Mouse (Mus musculus) myocyte (in vitro differentiated cells): Measurements from ENCODE around the gene B3gnt8. TPM values are rescaled to one million over a fixed set of nuclear protein-coding genes. Genes with fewer than 3 reads are reported as not detected.

Experiments used
- H3K27me3 ChIP-seq: one replicate; pipeline ENCODE4 v1.6.1; 2011; ENCODE audit not compliant: control insufficient read depth, insufficient read depth, insufficient read length
- H3K36me3 ChIP-seq: one replicate; pipeline ENCODE4 v1.6.1; 2011; ENCODE audit not compliant: control insufficient read depth, insufficient read depth
- H3K4me2 ChIP-seq: one replicate; pipeline ENCODE4 v1.6.1; 2011; ENCODE audit warnings: low read depth, control low read depth
- H3K4me3 ChIP-seq: one replicate; pipeline ENCODE4 v1.5.1; 2011; ENCODE audit warnings: mild to moderate bottlenecking, control low read depth, moderate library complexity
- H3K79me2 ChIP-seq: one replicate; pipeline ENCODE4 v1.6.1; 2011; ENCODE audit not compliant: control insufficient read depth, insufficient read depth
- H3ac ChIP-seq: one replicate; pipeline ENCODE4 v1.6.1; 2011; ENCODE audit not compliant: control insufficient read depth, insufficient read length
- CEBPB ChIP-seq: IDR thresholded peaks from 2 replicates; pipeline ENCODE4 v1.6.1; 2011; ENCODE audit warnings: mild to moderate bottlenecking, moderate library complexity; ENCODE audit not compliant: poor library complexity, insufficient read depth, severe bottlenecking
- E2F4 ChIP-seq: IDR thresholded peaks from one replicate; pipeline ENCODE4 v1.6.1; 2011; ENCODE audit warnings: mild to moderate bottlenecking, control low read depth, moderate library complexity; ENCODE audit not compliant: insufficient read depth
- MAX ChIP-seq: IDR thresholded peaks from one replicate; pipeline ENCODE4 v1.6.1; 2011; ENCODE audit warnings: low read depth, mild to moderate bottlenecking, control low read depth
- MYOD1 ChIP-seq, 3 experiments: IDR thresholded peaks; one replicate each; pipeline ENCODE4 v1.6.1; 2011; ENCODE audit warnings: control low read depth in 2 of 3, low read depth in 2 of 3, mild to moderate bottlenecking in 2 of 3, moderate library complexity in 1 of 3; ENCODE audit not compliant: insufficient read length in 2 of 3, control insufficient read depth in 1 of 3
- MYOG ChIP-seq, 3 experiments: IDR thresholded peaks; one replicate each; pipeline ENCODE4 v1.6.1; 2011; ENCODE audit warnings: control low read depth in 2 of 3, low read depth in 2 of 3, mild to moderate bottlenecking in 2 of 3; ENCODE audit not compliant: insufficient read length in 2 of 3, control insufficient read depth in 1 of 3, insufficient read depth in 1 of 3
- POLR2A ChIP-seq: IDR thresholded peaks from one replicate; pipeline ENCODE4 v1.6.1; 2011; ENCODE audit warnings: low read depth, mild to moderate bottlenecking, control low read depth, moderate library complexity; ENCODE audit not compliant: insufficient read length
- POLR2AphosphoS2 ChIP-seq: IDR thresholded peaks from one replicate; pipeline ENCODE4 v1.6.1; 2011; ENCODE audit warnings: low read depth, control low read depth; ENCODE audit not compliant: insufficient read length
- REST ChIP-seq: IDR thresholded peaks from one replicate; pipeline ENCODE4 v1.6.1; 2011; ENCODE audit warnings: mild to moderate bottlenecking, control low read depth, moderate library complexity; ENCODE audit not compliant: insufficient read depth, insufficient read length
- SRF ChIP-seq: IDR thresholded peaks from one replicate; pipeline ENCODE4 v1.6.1; 2011; ENCODE audit warnings: low read depth; ENCODE audit not compliant: control insufficient read depth, insufficient read length
- TCF12 ChIP-seq: IDR thresholded peaks from one replicate; pipeline ENCODE4 v1.6.1; 2011; ENCODE audit warnings: mild to moderate bottlenecking, control low read depth; ENCODE audit not compliant: poor library complexity, insufficient read depth, severe bottlenecking
- TCF3 ChIP-seq: IDR thresholded peaks from one replicate; pipeline ENCODE4 v1.6.1; 2011; ENCODE audit warnings: low read depth, control low read depth; ENCODE audit not compliant: insufficient read length
- USF1 ChIP-seq: IDR thresholded peaks from one replicate; pipeline ENCODE4 v1.6.1; 2011; ENCODE audit warnings: low read depth, mild to moderate bottlenecking, control low read depth, moderate library complexity
- polyA plus RNA-seq: library from polyadenylated mRNA; unstranded; fragments of >200 nt; fragmentation: generic; extraction: Trizol; gene quantifications from one replicate; pipeline ENCODE4 v1.2.1, GENCODE M21; 2012; ENCODE audit warnings: missing spikeins

B3gnt8 gene
- polyA plus RNA-seq, 1 experiment: 3.1 TPM

DNA sequence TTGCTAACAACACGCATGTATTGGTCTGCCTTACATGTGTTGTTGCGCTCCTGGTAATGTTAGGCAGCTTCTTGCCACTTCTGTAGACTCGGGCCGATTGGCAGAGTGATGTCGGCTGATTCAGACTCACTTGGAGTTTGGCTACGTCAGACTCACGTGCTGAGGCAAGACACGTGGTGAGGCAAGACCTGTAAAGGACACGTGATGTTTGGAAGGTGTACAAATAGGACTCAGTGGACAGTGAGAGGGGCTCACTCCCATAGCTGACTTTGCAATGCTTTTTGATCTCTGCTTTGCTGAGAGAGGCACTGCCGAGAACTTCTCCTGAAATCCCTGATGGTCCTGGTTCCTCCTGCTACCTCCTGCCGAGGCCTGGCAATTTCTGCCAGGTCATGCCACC, 25.8 kb upstream of the B3gnt8 start:
- Histone ChIP-seq H3K79me2 (no peaks in the 10 kb centered on the region), H3K36me3 (no peaks in the 10 kb centered on the region), H3K4me3 (no peak overlapping the region), H3ac (no peak overlapping the region), H3K27me3 (peaks cover 36% of the 10 kb centered on the region), H3K4me2 (no peak overlapping the region)
- TF ChIP-seq REST (no peak), CEBPB (no peak), MYOG (IDR thresholded peaks at IDR 0.05; ENCODE audit: control insufficient read depth in 1 of 3, insufficient read depth in 1 of 3, insufficient read length in 2 of 3, low read depth in 2 of 3) (no peak), TCF3 (no peak), MAX (no peak), SRF (no peak)

DNA sequence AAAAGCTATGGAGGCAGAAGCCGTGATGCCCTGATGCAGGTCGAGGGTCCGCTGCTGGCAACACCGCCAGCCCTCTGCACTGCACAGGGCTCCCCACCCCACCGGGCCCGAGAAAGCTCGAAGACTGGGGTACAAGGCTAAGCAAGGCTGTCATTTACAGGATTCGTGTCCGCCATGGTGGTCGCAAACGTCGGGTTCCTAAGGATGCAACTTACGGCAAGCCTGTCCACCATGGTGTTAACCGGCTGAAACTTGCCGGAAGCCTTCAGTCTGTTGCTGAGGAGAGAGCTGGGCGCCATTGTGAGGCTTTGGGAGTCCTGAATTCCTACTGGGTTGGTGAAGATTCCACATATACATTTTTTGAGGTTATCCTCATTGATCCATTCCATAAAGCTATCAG, 25.1 kb upstream of the B3gnt8 start:
- no peak overlapping the region for H3K4me2 ChIP-seq
- H3ac ChIP-seq: no peak overlapping the region
- no peak overlapping the region for H3K4me3 ChIP-seq
- TF ChIP-seq E2F4: no peak
- no peak for TF ChIP-seq SRF
- no peak for TF ChIP-seq POLR2AphosphoS2
- no peak for TF ChIP-seq USF1
- no peak for TF ChIP-seq MYOD1 (IDR thresholded peaks at IDR 0.05; ENCODE audit: control insufficient read depth in 1 of 3, insufficient read length in 2 of 3, low read depth in 2 of 3)
- TF ChIP-seq TCF12: no peak
- TF ChIP-seq CEBPB: no peak
- no peak for TF ChIP-seq POLR2A
- TF ChIP-seq MAX: no peak
- no peak for TF ChIP-seq MYOG (IDR thresholded peaks at IDR 0.05; ENCODE audit: control insufficient read depth in 1 of 3, insufficient read depth in 1 of 3, insufficient read length in 2 of 3, low read depth in 2 of 3)
- no peak for TF ChIP-seq TCF3
- no peak for TF ChIP-seq REST
- H3K36me3 ChIP-seq: no peaks in the 10 kb centered on the region
- H3K79me2 ChIP-seq: no peaks in the 10 kb centered on the region
- peaks cover 36% of the 10 kb centered on the region for H3K27me3 ChIP-seq

DNA sequence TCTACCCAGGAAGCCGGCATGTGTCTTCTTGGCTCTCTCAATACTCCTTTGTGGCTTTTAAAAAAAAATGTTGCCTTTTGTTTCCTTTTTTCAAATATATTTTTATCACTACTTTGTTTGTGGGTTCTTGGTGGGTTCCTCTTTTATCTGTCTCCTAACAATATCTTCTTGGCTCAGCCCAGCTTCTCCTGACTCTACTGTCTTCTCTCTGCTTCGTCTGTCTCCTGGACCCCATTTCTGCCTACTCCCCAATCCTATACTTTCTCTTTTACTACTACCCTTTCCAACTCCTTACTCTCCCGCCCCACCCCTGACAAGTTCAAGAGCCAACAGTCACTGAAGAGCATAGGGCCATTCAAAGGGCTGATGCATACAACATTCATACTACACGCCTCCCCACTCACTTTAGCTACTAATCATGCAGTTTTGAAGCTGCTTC, 19.8 kb upstream of the B3gnt8 start:
- H3ac ChIP-seq: no peak overlapping the region
- H3K36me3 ChIP-seq: no peaks in the 10 kb centered on the region
- H3K4me2 ChIP-seq: no peak overlapping the region
- no peaks in the 10 kb centered on the region for H3K79me2 ChIP-seq
- TF ChIP-seq MAX: no peak
- no peak for TF ChIP-seq POLR2AphosphoS2
- no peak for TF ChIP-seq MYOD1 (IDR thresholded peaks at IDR 0.05; ENCODE audit: control insufficient read depth in 1 of 3, insufficient read length in 2 of 3, low read depth in 2 of 3)
- no peak for TF ChIP-seq USF1
- TF ChIP-seq MYOG (IDR thresholded peaks at IDR 0.05; ENCODE audit: control insufficient read depth in 1 of 3, insufficient read depth in 1 of 3, insufficient read length in 2 of 3, low read depth in 2 of 3): no peak
- no peak for TF ChIP-seq CEBPB
- TF ChIP-seq SRF: no peak
- no peak for TF ChIP-seq E2F4
- no peak for TF ChIP-seq REST
- no peak for TF ChIP-seq TCF12
- no peak for TF ChIP-seq POLR2A
- TF ChIP-seq TCF3: no peak
- H3K4me3 ChIP-seq: no peak overlapping the region
- peaks cover 33% of the 10 kb centered on the region for H3K27me3 ChIP-seq

DNA sequence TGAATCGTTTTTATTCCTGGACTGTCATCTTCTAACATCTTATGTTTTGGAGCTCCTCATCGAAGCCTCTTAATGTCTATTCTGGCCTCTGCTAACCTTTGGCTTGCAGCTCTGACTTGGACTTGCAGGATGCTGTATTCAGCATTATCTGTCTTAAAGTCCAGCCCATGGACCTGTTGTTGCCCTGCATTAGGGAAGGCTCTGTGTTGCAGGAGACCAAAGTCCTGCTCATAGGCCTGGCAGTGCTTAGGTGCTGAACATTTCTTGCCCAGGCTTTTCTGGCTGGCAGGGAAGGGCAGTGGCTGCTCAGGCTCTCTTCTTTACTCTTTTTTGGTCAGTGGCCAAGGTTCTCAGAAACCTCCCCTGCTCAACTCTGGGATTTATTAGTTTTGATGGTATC, 19.3 kb upstream of the B3gnt8 start:
- no peak overlapping the region for H3ac ChIP-seq

More for the DNA sequence above, 19.3 kb upstream of the B3gnt8 start:
- Histone ChIP-seq H3K4me3 (no peak overlapping the region), H3K27me3 (peaks cover 33% of the 10 kb centered on the region), H3K36me3 (no peaks in the 10 kb centered on the region), H3K79me2 (no peaks in the 10 kb centered on the region), H3K4me2 (no peak overlapping the region)
- no peak for TF ChIP-seq USF1
- no peak for TF ChIP-seq REST
- no peak for TF ChIP-seq POLR2A
- TF ChIP-seq E2F4: no peak
- TF ChIP-seq MYOG (IDR thresholded peaks at IDR 0.05; ENCODE audit: control insufficient read depth in 1 of 3, insufficient read depth in 1 of 3, insufficient read length in 2 of 3, low read depth in 2 of 3): no peak
- TF ChIP-seq MYOD1 (IDR thresholded peaks at IDR 0.05; ENCODE audit: control insufficient read depth in 1 of 3, insufficient read length in 2 of 3, low read depth in 2 of 3): no peak
- TF ChIP-seq MAX: no peak
- TF ChIP-seq TCF3: no peak
- no peak for TF ChIP-seq POLR2AphosphoS2
- no peak for TF ChIP-seq SRF
- TF ChIP-seq TCF12: no peak
- no peak for TF ChIP-seq CEBPB
